Mouse (Mus musculus) bone marrow, adult 2 months (tissue): Measurements from ENCODE around the gene 1110004F10Rik. TPM values are rescaled to one million over a fixed set of nuclear protein-coding genes. Genes with fewer than 3 reads are reported as not detected.

ENCODE experiments used
- H3K27ac ChIP-seq: fragments of 200-500 bp; 2 replicates; pipeline ENCODE4 v1.5.1; 2012; ENCODE audit warnings: low read depth, mild to moderate bottlenecking, control low read depth, inconsistent platforms, low read length; ENCODE audit not compliant: control insufficient read depth, poor library complexity, insufficient read depth
- H3K4me1 ChIP-seq: fragments of 200-500 bp; 2 replicates; pipeline ENCODE4 v1.6.1; 2011; ENCODE audit warnings: low read length; ENCODE audit not compliant: control insufficient read depth, insufficient read depth
- H3K4me3 ChIP-seq: fragments of 200-500 bp; replicated peaks from 2 replicates; pipeline ENCODE3; 2011; ENCODE audit warnings: mild to moderate bottlenecking, low read depth, low read length, control low read depth; ENCODE audit not compliant: control insufficient read depth
- CTCF ChIP-seq: fragments of 200-500 bp; IDR thresholded peaks from 2 replicates; pipeline ENCODE4 v1.5.1; 2011; ENCODE audit warnings: low read length, control low read depth; ENCODE audit not compliant: control insufficient read depth, insufficient read depth
- POLR2A ChIP-seq: fragments of 200-500 bp; IDR thresholded peaks from 2 replicates; pipeline ENCODE4 v1.6.1; 2011; ENCODE audit warnings: low read depth, mild to moderate bottlenecking, control low read depth, low read length, borderline replicate concordance; ENCODE audit not compliant: control insufficient read depth
- WGBS: fragments of 180-500 bp; shearing (Covaris S2); methylation state at CpG from one replicate; pipeline ENCODE4 v1.1.7; 2018; 5-methylcytosine and 5-hydroxymethylcytosine counted together
- polyA plus RNA-seq: library from polyadenylated mRNA; stranded (reverse); fragments of >200 nt; gene quantifications from 2 replicates; pipeline ENCODE4 v1.2.4, GENCODE M21; 2011; ENCODE audit warnings: low replicate concordance; ENCODE audit not compliant: missing spikeins, insufficient read depth, insufficient read length

The 1110004F10Rik gene
- polyA plus RNA-seq = 48.4 and 61.8 TPM in 2 replicates

GRCm38 (mm10) chr7:116039196-116039537, at the start of gene 1110004F10Rik:
TSS of gene 1110004F10Rik (plus strand) at chr7:116039397.
- Histone ChIP-seq H3K27ac (no peak within 1 kb of the TSS), H3K4me1 (no peaks in the 10 kb centered on the region; the same call in 1 of the 2 replicates), H3K4me3 (peak within 1 kb of the TSS; percentile 42)
- 3% methylated on average over 11 of the region's 11 CpGs for WGBS
- no peak for TF ChIP-seq POLR2A
- TF ChIP-seq CTCF = no peak

GRCm38 (mm10) chr7:116002726-116003125, 36.5 kb upstream of the 1110004F10Rik start:
- no peaks in the 10 kb centered on the region for H3K4me1 ChIP-seq
- 86% methylated on average over 4 of the region's 4 CpGs for WGBS
- H3K4me3 ChIP-seq = no peak overlapping the region
- no peak for TF ChIP-seq POLR2A
- TF ChIP-seq CTCF = no peak
- H3K27ac ChIP-seq = no peak overlapping the region

- Histone ChIP-seq H3K4me3 (no peak overlapping the region), H3K4me1 (no peaks in the 10 kb centered on the region), H3K27ac (no peak overlapping the region)
- 87% methylated on average over 3 of the region's 3 CpGs for WGBS
- TF ChIP-seq CTCF (no peak), POLR2A (no peak)
These were observed 9.2 kb upstream of the 1110004F10Rik start for GRCm38 (mm10) chr7:116029991-116030390.

- WGBS = 49% methylated on average over 26 of the region's 26 CpGs
- TF ChIP-seq POLR2A (no peak), CTCF (no peak)
- H3K4me1 ChIP-seq = no peaks in the 10 kb centered on the region
- peak overlapping the region; percentile 26 for H3K4me3 ChIP-seq
- no peak overlapping the region for H3K27ac ChIP-seq
These were observed 8.4 kb upstream of the 1110004F10Rik start for GRCm38 (mm10) chr7:116030597-116031387.

- no peaks in the 10 kb centered on the region for H3K4me1 ChIP-seq
- TF ChIP-seq POLR2A (no peak), CTCF (no peak)
- H3K4me3 ChIP-seq = peak overlapping the region; percentile 43
- WGBS = 2% methylated on average over 14 of the region's 14 CpGs
- H3K27ac ChIP-seq = no peak overlapping the region; the same call in 1 of the 2 replicates
These were observed 7.8 kb upstream of the 1110004F10Rik start for GRCm38 (mm10) chr7:116031388-116031717.

GRCm38 (mm10) chr7:116031718-116032595, 7.2 kb upstream of the 1110004F10Rik start:
- under 1% methylated on average over 65 of the region's 65 CpGs for WGBS
- no peaks in the 10 kb centered on the region for H3K4me1 ChIP-seq
- H3K27ac ChIP-seq = peak overlapping the region; percentile 0; the same call in 1 of the 2 replicates
- peak overlapping the region; percentile 43 for H3K4me3 ChIP-seq
- TF ChIP-seq POLR2A (peak; percentile 40; the same call in 1 of the 2 replicates), CTCF (no peak)

- WGBS = under 1% methylated on average over 11 of the region's 11 CpGs
- H3K4me3 ChIP-seq = peak overlapping the region; percentile 44
These were observed 6.4 kb upstream of the 1110004F10Rik start for GRCm38 (mm10) chr7:116032596-116033307.

More at GRCm38 (mm10) chr7:116032596-116033307, 6.4 kb upstream of the 1110004F10Rik start:
- Histone ChIP-seq H3K27ac (no peak overlapping the region), H3K4me1 (no peaks in the 10 kb centered on the region)
- no peak for TF ChIP-seq POLR2A
- peak; percentile 54; the same call in 1 of the 2 replicates for TF ChIP-seq CTCF
